Mouse (Mus musculus): ENCODE results near the gene AI464131. TPM values are rescaled to one million over a fixed set of nuclear protein-coding genes. Genes with fewer than 3 reads are reported as not detected.

The AI464131 gene
- polyA plus RNA-seq, 1 experiment, result 2.2 TPM

- Histone ChIP-seq H3K27me3 (ENCODE audit: control insufficient read depth, insufficient read depth, low read length) (no peaks in the 10 kb centered on the region), H3K4me1 (ENCODE audit: control insufficient read depth, insufficient read depth, insufficient read length) (no peaks in the 10 kb centered on the region), H3K36me3 (ENCODE audit: control insufficient read depth, insufficient read depth, low read length) (peaks cover 2% of the 10 kb centered on the region; the same call in 1 of the 2 replicates), H3K27ac (ENCODE audit: insufficient read depth, low read length) (no peak overlapping the region), H3K4me3 (ENCODE audit: extremely low read depth, insufficient read depth, insufficient read length) (no peak overlapping the region)
- 78% methylated on average over 14 of the region's 14 CpGs for WGBS
- no peak for DNase-seq (ENCODE audit: low read depth in 1 of 2, low spot score in 2 of 2)
- TF ChIP-seq POLR2A (IDR thresholded peaks at IDR 0.05; ENCODE audit: low read depth, low read length) (no peak), CTCF (IDR thresholded peaks at IDR 0.05; ENCODE audit: extremely low read depth, insufficient read depth, insufficient read length, insufficient replicate concordance) (no peak)
Observed at GRCm38 (mm10) chr4:41520641-41521040, 17.8 kb upstream of the AI464131 start.

- DNase-seq (ENCODE audit: low read depth in 1 of 2, low spot score in 2 of 2), result no peak
- TF ChIP-seq CTCF (IDR thresholded peaks at IDR 0.05; ENCODE audit: extremely low read depth, insufficient read depth, insufficient read length, insufficient replicate concordance) (no peak), POLR2A (IDR thresholded peaks at IDR 0.05; ENCODE audit: low read depth, low read length) (no peak)
- H3K27ac ChIP-seq (ENCODE audit: insufficient read depth, low read length), result no peak overlapping the region
- no peaks in the 10 kb centered on the region for H3K4me1 ChIP-seq (ENCODE audit: control insufficient read depth, insufficient read depth, insufficient read length)
- H3K36me3 ChIP-seq (ENCODE audit: control insufficient read depth, insufficient read depth, low read length), result peaks cover 2% of the 10 kb centered on the region; the same call in 1 of the 2 replicates
- WGBS, result 94% methylated on average over 5 of the region's 5 CpGs
- H3K4me3 ChIP-seq (ENCODE audit: extremely low read depth, insufficient read depth, insufficient read length), result no peak overlapping the region
- no peaks in the 10 kb centered on the region for H3K27me3 ChIP-seq (ENCODE audit: control insufficient read depth, insufficient read depth, low read length)
Observed at GRCm38 (mm10) chr4:41519195-41519594, 16.3 kb upstream of the AI464131 start.

DNA sequence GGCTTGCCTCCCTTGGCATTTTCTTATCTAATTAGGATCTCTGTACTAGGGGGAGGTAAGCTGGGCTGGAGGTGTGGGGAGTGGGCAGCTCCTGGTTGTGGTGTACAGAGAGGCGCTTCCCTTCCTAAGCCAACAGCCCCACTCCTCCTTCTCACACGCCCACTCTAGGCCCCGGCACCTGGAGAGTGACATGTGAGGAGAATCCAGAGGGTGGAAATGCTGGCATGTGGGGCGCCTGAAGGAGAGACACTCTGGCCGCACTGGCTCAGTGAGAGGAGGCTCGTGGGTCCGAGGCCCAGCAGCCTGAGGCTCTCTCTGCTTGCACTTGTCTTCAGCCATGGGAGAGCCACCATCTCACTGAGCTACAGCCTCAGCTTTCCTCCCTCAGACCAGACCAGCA lies 15.5 kb upstream of the AI464131 start:
- Histone ChIP-seq H3K27me3 (ENCODE audit: control insufficient read depth, insufficient read depth, low read length) (no peaks in the 10 kb centered on the region), H3K4me3 (ENCODE audit: extremely low read depth, insufficient read depth, insufficient read length) (no peak overlapping the region), H3K27ac (ENCODE audit: insufficient read depth, low read length) (no peak overlapping the region), H3K36me3 (ENCODE audit: control insufficient read depth, insufficient read depth, low read length) (peaks cover 2% of the 10 kb centered on the region; the same call in 1 of the 2 replicates), H3K4me1 (ENCODE audit: control insufficient read depth, insufficient read depth, insufficient read length) (no peaks in the 10 kb centered on the region)
- TF ChIP-seq CTCF (IDR thresholded peaks at IDR 0.05; ENCODE audit: extremely low read depth, insufficient read depth, insufficient read length, insufficient replicate concordance) (no peak), POLR2A (IDR thresholded peaks at IDR 0.05; ENCODE audit: low read depth, low read length) (no peak)
- WGBS, result 84% methylated on average over 7 of the region's 7 CpGs
- DNase-seq (ENCODE audit: low read depth in 1 of 2, low spot score in 2 of 2), result no peak

GRCm38 (mm10) chr4:41517233-41517632 lies 14.4 kb upstream of the AI464131 start, which contains the start of gene 1110017D15Rik:
TSS of gene 1110017D15Rik (minus strand) at chr4:41517333.
- H3K36me3 ChIP-seq (ENCODE audit: control insufficient read depth, insufficient read depth, low read length), result peaks cover 2% of the 10 kb centered on the region; the same call in 1 of the 2 replicates
- TF ChIP-seq POLR2A (IDR thresholded peaks at IDR 0.05; ENCODE audit: low read depth, low read length), result no peak
- TF ChIP-seq CTCF (IDR thresholded peaks at IDR 0.05; ENCODE audit: extremely low read depth, insufficient read depth, insufficient read length, insufficient replicate concordance), result no peak
- H3K27ac ChIP-seq (ENCODE audit: insufficient read depth, low read length), result no peak within 1 kb of the TSS
- no peaks in the 10 kb centered on the region for H3K27me3 ChIP-seq (ENCODE audit: control insufficient read depth, insufficient read depth, low read length)
- 88% methylated on average over 2 of the region's 2 CpGs for WGBS
- no peak for DNase-seq (ENCODE audit: low read depth in 1 of 2, low spot score in 2 of 2)
- H3K4me3 ChIP-seq (ENCODE audit: extremely low read depth, insufficient read depth, insufficient read length), result no peak within 1 kb of the TSS
- no peaks in the 10 kb centered on the region for H3K4me1 ChIP-seq (ENCODE audit: control insufficient read depth, insufficient read depth, insufficient read length)

GRCm38 (mm10) chr4:41513714-41514113 lies 10.8 kb upstream of the AI464131 start:
- 29% methylated on average over 8 of the region's 8 CpGs for WGBS
- no peak overlapping the region for H3K27ac ChIP-seq (ENCODE audit: insufficient read depth, low read length)
- no peak overlapping the region for H3K4me3 ChIP-seq (ENCODE audit: extremely low read depth, insufficient read depth, insufficient read length)
- H3K4me1 ChIP-seq (ENCODE audit: control insufficient read depth, insufficient read depth, insufficient read length), result no peaks in the 10 kb centered on the region
- H3K27me3 ChIP-seq (ENCODE audit: control insufficient read depth, insufficient read depth, low read length), result no peaks in the 10 kb centered on the region
- TF ChIP-seq CTCF (IDR thresholded peaks at IDR 0.05; ENCODE audit: extremely low read depth, insufficient read depth, insufficient read length, insufficient replicate concordance), result no peak
- no peak for TF ChIP-seq POLR2A (IDR thresholded peaks at IDR 0.05; ENCODE audit: low read depth, low read length)
- H3K36me3 ChIP-seq (ENCODE audit: control insufficient read depth, insufficient read depth, low read length), result no peaks in the 10 kb centered on the region
- no peak for DNase-seq (ENCODE audit: low read depth in 1 of 2, low spot score in 2 of 2)

GRCm38 (mm10) chr4:41513309-41513708 lies 10.4 kb upstream of the AI464131 start:
- TF ChIP-seq POLR2A (IDR thresholded peaks at IDR 0.05; ENCODE audit: low read depth, low read length) (no peak), CTCF (IDR thresholded peaks at IDR 0.05; ENCODE audit: extremely low read depth, insufficient read depth, insufficient read length, insufficient replicate concordance) (no peak)
- no peaks in the 10 kb centered on the region for H3K36me3 ChIP-seq (ENCODE audit: control insufficient read depth, insufficient read depth, low read length)
- WGBS, result 57% methylated on average over 4 of the region's 4 CpGs
- DNase-seq (ENCODE audit: low read depth in 1 of 2, low spot score in 2 of 2), result no peak
- H3K4me1 ChIP-seq (ENCODE audit: control insufficient read depth, insufficient read depth, insufficient read length), result no peaks in the 10 kb centered on the region
- no peaks in the 10 kb centered on the region for H3K27me3 ChIP-seq (ENCODE audit: control insufficient read depth, insufficient read depth, low read length)
- H3K4me3 ChIP-seq (ENCODE audit: extremely low read depth, insufficient read depth, insufficient read length), result no peak overlapping the region
- no peak overlapping the region for H3K27ac ChIP-seq (ENCODE audit: insufficient read depth, low read length)

DNA sequence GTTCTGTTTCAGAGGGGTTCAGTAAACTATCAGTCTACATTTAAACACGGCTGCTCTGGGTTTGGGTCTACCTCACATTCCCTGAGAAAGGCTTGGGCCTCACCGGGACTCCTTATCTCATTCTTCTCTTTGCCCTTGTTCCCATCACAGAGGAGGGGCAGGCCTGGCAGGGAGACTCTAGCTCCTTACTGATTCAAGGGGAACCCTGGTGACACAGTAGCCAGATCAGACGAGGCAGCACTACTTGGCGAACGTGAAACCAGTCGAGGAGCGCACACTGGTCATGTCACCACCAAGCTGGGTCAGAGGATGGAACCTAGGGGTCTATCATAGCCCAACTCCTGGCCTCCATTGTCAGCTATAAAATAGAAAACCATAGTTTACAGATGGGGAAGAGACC lies 5.1 kb upstream of the AI464131 start:
- TF ChIP-seq CTCF (IDR thresholded peaks at IDR 0.05; ENCODE audit: extremely low read depth, insufficient read depth, insufficient read length, insufficient replicate concordance) (no peak), POLR2A (IDR thresholded peaks at IDR 0.05; ENCODE audit: low read depth, low read length) (no peak)
- Histone ChIP-seq H3K4me1 (ENCODE audit: control insufficient read depth, insufficient read depth, insufficient read length) (peaks cover 10% of the 10 kb centered on the region), H3K27ac (ENCODE audit: insufficient read depth, low read length) (no peak overlapping the region), H3K36me3 (ENCODE audit: control insufficient read depth, insufficient read depth, low read length) (no peaks in the 10 kb centered on the region), H3K27me3 (ENCODE audit: control insufficient read depth, insufficient read depth, low read length) (peaks cover 3% of the 10 kb centered on the region; the same call in 1 of the 2 replicates), H3K4me3 (ENCODE audit: extremely low read depth, insufficient read depth, insufficient read length) (no peak overlapping the region)
- no peak for DNase-seq (ENCODE audit: low read depth in 1 of 2, low spot score in 2 of 2)
- 62% methylated on average over 7 of the region's 7 CpGs for WGBS

Data from spleen, adult 2 months (tissue).